Mouse (Mus musculus) E14TG2a.4 (cell line): ENCODE results near the gene Alk.

Experiments used
- CTCF ChIP-seq: conservative IDR thresholded peaks from 2 replicates; pipeline ENCODE4 v1.5.1; 2014; ENCODE audit warnings: low read length
- NANOG ChIP-seq: IDR thresholded peaks from 2 replicates; pipeline ENCODE4 v1.6.1; 2014; ENCODE audit warnings: borderline replicate concordance, low read length, mixed read lengths

GRCm38 (mm10) chr17:72505213-72505612 is 99.2 kb downstream of the Alk start:
- TF ChIP-seq CTCF (no peak), NANOG (no peak)
